8 mouse cellular contexts compared by ENCODE assay signal in genomic region chr8:105606189-105607023, GRCm38 (mm10). TPM values are rescaled to one million over a fixed set of nuclear protein-coding genes. Genes with fewer than 3 reads are reported as not detected.
DNase-seq lines count a peak whose midpoint lies in the region; ATAC-seq and TF ChIP-seq lines count a peak whose summit lies in the region.

No protein-coding gene starts in this region.

- H3K9ac ChIP-seq in hindbrain, embryonic 15.5 days = peak overlapping the region; percentile 87

- no peak for TF ChIP-seq CTCF in Patski (IDR thresholded peaks at IDR 0.05)
- TF ChIP-seq CTCF in left cerebral cortex, adult 2 months (IDR thresholded peaks at IDR 0.05) = no peak

- H3K27me3 ChIP-seq in Patski = no peaks in the 10 kb centered on the region
- no peaks in the 10 kb centered on the region for H3K27me3 ChIP-seq in hindbrain, embryonic 15.5 days

- peaks cover 33% of the 10 kb centered on the region for H3K4me1 ChIP-seq in hindbrain, embryonic 15.5 days (replicated peaks)

- H3K4me3 ChIP-seq in hindbrain, embryonic 15.5 days = peak overlapping the region; percentile 74
- H3K4me3 ChIP-seq in left cerebral cortex, adult 2 months = peak overlapping the region; percentile 91

- WGBS in hindbrain, embryonic 15.5 days = under 1% methylated on average over 30 of the region's 30 CpGs

- no peaks in the 10 kb centered on the region for H3K36me3 ChIP-seq in hindbrain, embryonic 15.5 days

- in situ Hi-C loops in Patski (cut with MboI; ENCODE audit: low pct_unique_long_range_greater_than_20kb) = no loop called here

- no peaks in the 10 kb centered on the region for H3K9me3 ChIP-seq in hindbrain, embryonic 15.5 days

- POLR2A ChIA-PET in Patski (lab: Charles Lee) = interaction anchor here (0.9 to 2.2 kb wide), 6 partner anchors 10 to 94 kb away, joined by 3 to 10 read pairs (median 5); partner anchors contain the start of genes Acd and Pard6a

- CTCF ChIA-PET in Patski (lab: Charles Lee) = interaction anchor here (0.7 to 4.9 kb wide), 8 partner anchors 10 to 40 kb away, joined by 3 to 25 read pairs (median 6); no protein-coding TSS in a partner anchor

- intact Hi-C loops in left cerebral cortex, adult 2 months (cut with DNase I) = loop anchor here (2.0 kb wide), 2 partner anchors 16 to 30 kb away; partner anchors contain the start of genes Agrp and Ctcf

- peak overlapping the region; percentile 88 for H3K27ac ChIP-seq in hindbrain, embryonic 15.5 days (replicated peaks)
- peak overlapping the region; percentile 93 for H3K27ac ChIP-seq in left cerebral cortex, adult 2 months

- peak; percentile 68 for ATAC-seq in Patski
- ATAC-seq in hindbrain, embryonic 15.5 days (ENCODE audit: low FRiP score, low read depth) = peak; percentile 81

- peak overlapping the region; percentile 94 for H3K4me2 ChIP-seq in hindbrain, embryonic 15.5 days

- no peak for DNase-seq in Patski (ENCODE audit: low read depth, low spot score)
- DNase-seq in cerebellum, postnatal 36 days = peak; percentile 70 to 71
- peak; percentile 84 for DNase-seq in gastrocnemius, adult 18-20 months (ENCODE audit: low spot score)
- peak; percentile 77 to 84 for DNase-seq in left cerebral cortex, adult 2 months (ENCODE audit: extremely low spot score in 1 of 2, low spot score in 2 of 2)
- peak; percentile 91 to 96 for DNase-seq in lung, postnatal 4 days
- peak; percentile 86 for DNase-seq in right cerebral cortex, adult 18-20 months
- peak; percentile 74 for DNase-seq in urinary bladder, postnatal 14 days (ENCODE audit: low spot score)

RNA-seq across cellular contexts. Expression of gene Ripor1, which starts 1.4 kb away (rescaled TPM):
- 84.2 TPM for polyA plus RNA-seq in Patski (2021)
- total RNA-seq in gastrocnemius, adult 18-20 months (2021) = 10 to 100 TPM; 17.1 to 21.7 TPM
- polyA plus RNA-seq in hindbrain, embryonic 15.5 days (2015; fragmentation: Nextera tagmentation; extraction: Ambion mirVana) = 35.2 and 39.3 TPM in 2 replicates
- total RNA-seq in left cerebral cortex, adult 2 months (2021) = 10 to 100 TPM; 81.0 to 91.4 TPM

RNA-seq across cellular contexts. Expression of gene Ctcf, which starts 30.0 kb away (rescaled TPM):
- 62.5 TPM for polyA plus RNA-seq in Patski (2021)
- 10 to 100 TPM; 33.6 to 34.2 TPM for total RNA-seq in gastrocnemius, adult 18-20 months (2021)
- polyA plus RNA-seq in hindbrain, embryonic 15.5 days (2015; fragmentation: Nextera tagmentation; extraction: Ambion mirVana) = 100 and 101 TPM in 2 replicates
- total RNA-seq in left cerebral cortex, adult 2 months (2021) = 10 to 100 TPM; 67.4 to 70.2 TPM

RNA-seq across cellular contexts. Expression of gene Agrp, which starts 30.8 kb away (rescaled TPM):
- 0.30 TPM for polyA plus RNA-seq in Patski (2021)
- 1 to 10 TPM in 1 of 2 experiments, under 1 TPM in 1; 0.52 to 1.2 TPM for total RNA-seq in gastrocnemius, adult 18-20 months (2021)
- polyA plus RNA-seq in hindbrain, embryonic 15.5 days (2015; fragmentation: Nextera tagmentation; extraction: Ambion mirVana) = 0.56 and 0.80 TPM in 2 replicates
- total RNA-seq in left cerebral cortex, adult 2 months (2021) = not detected

RNA-seq across cellular contexts. Expression of gene Atp6v0d1, which starts 40.6 kb away (rescaled TPM):
- 159 TPM for polyA plus RNA-seq in Patski (2021)
- total RNA-seq in gastrocnemius, adult 18-20 months (2021) = 10 to 100 TPM; 40.1 to 42.7 TPM
- 222 and 231 TPM in 2 replicates for polyA plus RNA-seq in hindbrain, embryonic 15.5 days (2015; fragmentation: Nextera tagmentation; extraction: Ambion mirVana)
- total RNA-seq in left cerebral cortex, adult 2 months (2021) = 100 to 1,000 TPM; 288 to 319 TPM
